Mouse (Mus musculus) MEL (cell line): ENCODE measurements around the gene Skp2. TPM values are rescaled to one million over a fixed set of nuclear protein-coding genes. Genes with fewer than 3 reads are reported as not detected.

Source experiments
- DNase-seq: peaks from one replicate; pipeline ENCODE4 v3.0.0; 2011; ENCODE audit warnings: low read depth, low spot score
- H3K27ac ChIP-seq: 2 replicates; pipeline ENCODE4 v1.5.1; 2012; ENCODE audit warnings: low read depth, mild to moderate bottlenecking, control low read depth, low read length, moderate library complexity; ENCODE audit not compliant: control insufficient read depth
- H3K27me3 ChIP-seq, 2 experiments: fragments of 150-350 bp in 1 of 2; sonication (generic) in 1 of 2; 2 replicates each; pipeline ENCODE4 v1.6.1; 2012; ENCODE audit warnings: low read length in 2 of 2, mild to moderate bottlenecking in 2 of 2, improper control_type of control experiment in 1 of 2, moderate library complexity in 1 of 2; ENCODE audit not compliant: insufficient read depth in 2 of 2, control insufficient read depth in 1 of 2
- H3K36me3 ChIP-seq, 2 experiments: 2 replicates each; pipeline ENCODE4 v1.6.1; 2012 to 2014; ENCODE audit warnings: low read length in 2 of 2, improper control_type of control experiment in 1 of 2, inconsistent platforms in 1 of 2, mild to moderate bottlenecking in 1 of 2; ENCODE audit not compliant: insufficient read depth in 2 of 2, control insufficient read depth in 1 of 2
- H3K4me1 ChIP-seq, 2 experiments: fragments of 150-350 bp in 1 of 2; sonication (generic) in 1 of 2; 2 replicates each; pipeline ENCODE4 v1.6.1; 2012; ENCODE audit warnings: low read length in 2 of 2, improper control_type of control experiment in 1 of 2, mild to moderate bottlenecking in 1 of 2; ENCODE audit not compliant: insufficient read depth in 2 of 2, control insufficient read depth in 1 of 2
- H3K4me3 ChIP-seq, 2 experiments: fragments of 150-350 bp in 1 of 2; sonication (generic) in 1 of 2; 2 replicates each; pipeline ENCODE4 v1.5.1; 2012; ENCODE audit warnings: low read depth in 2 of 2, low read length in 2 of 2, mild to moderate bottlenecking in 2 of 2, moderate library complexity in 2 of 2, control low read depth in 1 of 2, improper control_type of control experiment in 1 of 2; ENCODE audit not compliant: control insufficient read depth in 1 of 2, insufficient read depth in 1 of 2
- H3K79me2 ChIP-seq: 2 replicates; pipeline ENCODE4 v1.6.1; 2012; ENCODE audit warnings: mild to moderate bottlenecking, low read length, moderate library complexity; ENCODE audit not compliant: control insufficient read depth, poor library complexity, insufficient read depth
- H3K9ac ChIP-seq: 2 replicates; pipeline ENCODE4 v1.6.1; 2012; ENCODE audit warnings: low read depth, mild to moderate bottlenecking, control low read depth, low read length, moderate library complexity; ENCODE audit not compliant: control insufficient read depth, poor library complexity, severe bottlenecking
- H3K9me3 ChIP-seq: fragments of 150-350 bp; sonication (generic); replicated peaks from 2 replicates; pipeline ENCODE4 v1.6.1; 2012; ENCODE audit warnings: mild to moderate bottlenecking, low read length, improper control_type of control experiment, moderate library complexity; ENCODE audit not compliant: insufficient read depth
- BHLHE40 ChIP-seq: IDR thresholded peaks from 2 replicates; pipeline ENCODE4 v1.6.1; 2012; ENCODE audit warnings: low read depth, mild to moderate bottlenecking, inconsistent platforms, low read length, improper control_type of control experiment, borderline replicate concordance
- CHD2 ChIP-seq: IDR thresholded peaks from 2 replicates; pipeline ENCODE4 v1.6.1; 2011; ENCODE audit warnings: low read length, improper control_type of control experiment
- EP300 ChIP-seq, 2 experiments: IDR thresholded peaks; 2 replicates each; pipeline ENCODE4 v1.6.1; 2011; ENCODE audit warnings: improper control_type of control experiment in 2 of 2, low read length in 2 of 2, low read depth in 1 of 2, mild to moderate bottlenecking in 1 of 2
- ETS1 ChIP-seq: IDR thresholded peaks from 2 replicates; pipeline ENCODE4 v1.6.1; 2012; ENCODE audit warnings: low read depth, mild to moderate bottlenecking, inconsistent platforms, low read length, improper control_type of control experiment, moderate library complexity
- GATA1 ChIP-seq: IDR thresholded peaks from 2 replicates; pipeline ENCODE4 v1.6.1; 2011; ENCODE audit warnings: low read depth, low read length, improper control_type of control experiment
- JUND ChIP-seq: IDR thresholded peaks from 2 replicates; pipeline ENCODE4 v1.6.1; 2011; ENCODE audit warnings: low read depth, mild to moderate bottlenecking, improper control_type of control experiment, low read length
- KAT2A ChIP-seq: conservative IDR thresholded peaks from 2 replicates; pipeline ENCODE4 v1.6.1; 2012; ENCODE audit warnings: low read depth, low read length, improper control_type of control experiment, inconsistent platforms
- MAFK ChIP-seq: IDR thresholded peaks from 2 replicates; pipeline ENCODE4 v1.6.1; 2011; ENCODE audit warnings: low read depth, mild to moderate bottlenecking, low read length, improper control_type of control experiment, borderline replicate concordance
- MAX ChIP-seq: IDR thresholded peaks from 2 replicates; pipeline ENCODE4 v1.6.1; 2011; ENCODE audit warnings: low read length, improper control_type of control experiment
- MAZ ChIP-seq: IDR thresholded peaks from 2 replicates; pipeline ENCODE4 v1.6.1; 2012; ENCODE audit warnings: low read depth, mild to moderate bottlenecking, inconsistent platforms, low read length, improper control_type of control experiment
- MEF2A ChIP-seq: IDR thresholded peaks from 2 replicates; pipeline ENCODE4 v1.6.1; 2014; ENCODE audit warnings: low read depth, mild to moderate bottlenecking, inconsistent platforms, low read length, improper control_type of control experiment; ENCODE audit not compliant: poor library complexity, insufficient replicate concordance, severe bottlenecking; ENCODE audit errors: extremely low read depth
- MYB ChIP-seq: IDR thresholded peaks from 2 replicates; pipeline ENCODE4 v1.6.1; 2011; ENCODE audit warnings: mild to moderate bottlenecking, low read depth, low read length, improper control_type of control experiment
- MYC ChIP-seq: IDR thresholded peaks from 2 replicates; pipeline ENCODE4 v1.6.1; 2011; ENCODE audit warnings: low read depth, mild to moderate bottlenecking, low read length, improper control_type of control experiment, moderate library complexity
- POLR2A ChIP-seq, 2 experiments: IDR thresholded peaks; 2 replicates each; pipeline ENCODE4 v1.6.1; 2011 to 2012; ENCODE audit warnings: low read length in 2 of 2, mild to moderate bottlenecking in 2 of 2, control low read depth in 1 of 2, improper control_type of control experiment in 1 of 2, low read depth in 1 of 2, moderate library complexity in 1 of 2; ENCODE audit not compliant: control insufficient read depth in 1 of 2, insufficient read depth in 1 of 2, poor library complexity in 1 of 2
- POLR2AphosphoS2 ChIP-seq: IDR thresholded peaks from 2 replicates; pipeline ENCODE4 v1.6.1; 2011; ENCODE audit warnings: low read length, improper control_type of control experiment
- RAD21 ChIP-seq: IDR thresholded peaks from 2 replicates; pipeline ENCODE4 v1.6.1; 2011; ENCODE audit warnings: mild to moderate bottlenecking, low read depth, low read length, improper control_type of control experiment
- RCOR1 ChIP-seq: IDR thresholded peaks from 2 replicates; pipeline ENCODE4 v1.6.1; 2012; ENCODE audit warnings: low read depth, mild to moderate bottlenecking, inconsistent platforms, low read length, improper control_type of control experiment
- SIN3A ChIP-seq: IDR thresholded peaks from 2 replicates; pipeline ENCODE4 v1.6.1; 2012; ENCODE audit warnings: low read length, improper control_type of control experiment, inconsistent platforms
- TAL1 ChIP-seq: IDR thresholded peaks from 2 replicates; pipeline ENCODE4 v1.6.1; 2012; ENCODE audit warnings: mild to moderate bottlenecking, inconsistent platforms, low read length, moderate library complexity, mixed read lengths
- TBP ChIP-seq: IDR thresholded peaks from 2 replicates; pipeline ENCODE4 v1.8.0; 2011; ENCODE audit warnings: low read depth, low read length, improper control_type of control experiment
- TCF12 ChIP-seq: IDR thresholded peaks from 2 replicates; pipeline ENCODE4 v1.6.1; 2014; ENCODE audit warnings: low read depth, mild to moderate bottlenecking, inconsistent platforms, low read length, improper control_type of control experiment, moderate library complexity
- UBTF ChIP-seq: IDR thresholded peaks from 2 replicates; pipeline ENCODE4 v1.6.1; 2012; ENCODE audit warnings: low read depth, mild to moderate bottlenecking, inconsistent platforms, low read length, improper control_type of control experiment, moderate library complexity, borderline replicate concordance; ENCODE audit not compliant: insufficient read depth
- USF1 ChIP-seq: IDR thresholded peaks from 2 replicates; pipeline ENCODE4 v1.6.1; 2014; ENCODE audit warnings: low read depth, mild to moderate bottlenecking, inconsistent platforms, low read length, improper control_type of control experiment, moderate library complexity
- USF2 ChIP-seq, 2 experiments: IDR thresholded peaks; 2 replicates each; pipeline ENCODE4 v1.6.1; 2011 to 2012; ENCODE audit warnings: improper control_type of control experiment in 2 of 2, low read length in 2 of 2, borderline replicate concordance in 1 of 2, inconsistent platforms in 1 of 2, low read depth in 1 of 2, mild to moderate bottlenecking in 1 of 2; ENCODE audit not compliant: insufficient read depth in 1 of 2
- ZKSCAN1 ChIP-seq: IDR thresholded peaks from 2 replicates; pipeline ENCODE4 v1.6.1; 2012; ENCODE audit warnings: low read depth, mild to moderate bottlenecking, inconsistent platforms, low read length, improper control_type of control experiment, moderate library complexity
- polyA plus RNA-seq, 2 experiments: library from polyadenylated mRNA; stranded (reverse) in 1 of 2; unstranded in 1 of 2; fragments of >175 nt in 1 of 2; fragments of >200 nt in 1 of 2; gene quantifications; 2 replicates each; pipeline versions ENCODE4 v1.2.1 to v1.2.4; 2012; ENCODE audit warnings: low replicate concordance in 2 of 2, low read depth in 1 of 2; ENCODE audit not compliant: insufficient read length in 2 of 2, insufficient read depth in 1 of 2, missing spikeins in 1 of 2
- total RNA-seq: library from RNA; depleted of rRNA; stranded (reverse); fragments of 300-350 nt; gene quantifications from 2 replicates; pipeline ENCODE4 v1.2.3, GENCODE M21; 2012

Gene Skp2
- total and polyA plus RNA-seq, 3 experiments = 46.9 to 61.4 TPM; not detected in 1

DNA sequence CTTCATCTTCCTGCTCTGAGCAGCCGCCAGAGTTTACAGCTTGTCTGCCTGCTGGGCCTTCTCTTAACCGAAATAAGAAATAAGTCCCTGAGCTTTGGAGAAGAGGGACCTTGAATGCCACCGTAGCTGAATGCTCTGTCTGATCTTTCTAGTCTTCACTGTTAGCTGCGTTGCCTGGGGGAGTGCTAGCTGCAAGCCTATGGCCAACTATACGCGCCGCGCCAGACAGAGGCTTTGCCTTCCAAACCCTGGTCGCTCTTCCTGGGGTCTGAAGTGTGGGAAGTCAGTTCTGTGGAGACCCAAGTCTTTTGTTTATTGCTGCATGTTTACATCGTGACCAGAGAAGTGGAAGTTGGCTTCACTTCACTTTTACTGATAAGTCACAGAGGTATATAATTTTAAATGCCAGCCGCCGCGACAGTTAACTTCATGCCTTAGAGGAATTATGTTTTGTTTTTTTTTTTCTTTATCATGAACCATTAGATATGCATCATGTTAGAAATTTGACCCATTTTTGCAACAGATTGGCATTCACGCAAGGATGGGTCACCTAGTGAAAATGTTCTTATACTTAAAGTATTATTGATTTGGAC, 79.5 kb downstream of the Skp2 start (continued):
- no peak for TF ChIP-seq USF2 (IDR thresholded peaks at IDR 0.05; ENCODE audit: borderline replicate concordance in 1 of 2, insufficient read depth in 1 of 2, low read depth in 1 of 2, low read length in 2 of 2)
- TF ChIP-seq, all 39 proteins: peak for 11

DNA sequence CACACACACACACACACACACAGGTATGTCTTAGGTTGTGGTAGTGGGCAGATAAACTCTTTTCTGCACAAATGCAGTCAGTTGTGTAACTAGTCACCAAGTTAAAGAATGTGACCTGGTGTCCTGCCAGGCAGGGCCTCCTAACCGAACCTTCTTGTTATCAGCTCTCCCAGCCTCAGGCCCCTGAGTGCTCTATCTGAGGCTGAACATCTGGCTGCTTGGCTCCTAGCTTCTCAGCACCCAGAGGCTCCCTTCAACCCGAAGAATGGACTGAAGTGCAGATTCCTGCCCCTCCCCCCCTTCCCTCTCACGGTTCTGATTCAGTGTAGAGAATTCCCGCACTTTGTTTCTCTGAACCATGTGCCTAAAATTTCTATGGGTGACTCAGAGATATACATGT, 80.6 kb downstream of the Skp2 start:
- no peaks in the 10 kb centered on the region for H3K9me3 ChIP-seq
- H3K4me1 ChIP-seq = peaks cover 31 to 40% of the 10 kb centered on the region in 2 experiments
- no peaks in the 10 kb centered on the region for H3K27me3 ChIP-seq
- peaks cover 72% of the 10 kb centered on the region for H3K79me2 ChIP-seq
- H3K36me3 ChIP-seq = peaks cover 2 to 52% of the 10 kb centered on the region in 2 experiments
- peak overlapping the region; percentile 12 to 95; a peak in 2 of 4 replicates for H3K4me3 ChIP-seq
- peak overlapping the region; percentile 70 for H3K9ac ChIP-seq
- TF ChIP-seq POLR2A (IDR thresholded peaks at IDR 0.05; ENCODE audit: control insufficient read depth in 1 of 2, insufficient read depth in 1 of 2, low read depth in 1 of 2, low read length in 2 of 2, poor library complexity in 1 of 2) = peak in 1 of 2 experiments; percentile 54; a peak in 1 of 4 replicates
- TF ChIP-seq MAFK = peak; percentile 4
- peak; percentile 98 for TF ChIP-seq MYB
- peak; percentile 100 for TF ChIP-seq TAL1
- no peak; the same call in 1 of the 2 replicates for TF ChIP-seq POLR2AphosphoS2
- no peak for TF ChIP-seq ZKSCAN1
- peak; percentile 97 to 98; a peak in 3 of 4 replicates for TF ChIP-seq EP300 (IDR thresholded peaks at IDR 0.05; ENCODE audit: low read depth in 1 of 2, low read length in 2 of 2)
- TF ChIP-seq CHD2 = peak; percentile 80
- TF ChIP-seq MEF2A = no peak; the same call in 1 of the 2 replicates
- TF ChIP-seq ETS1 = peak; percentile 96
- TF ChIP-seq USF1 = no peak
- peak; percentile 55; the same call in 1 of the 2 replicates for TF ChIP-seq JUND
- no peak for TF ChIP-seq RAD21
- TF ChIP-seq SIN3A = peak; percentile 85; the same call in 1 of the 2 replicates
- TF ChIP-seq MAX = peak; percentile 46
- TF ChIP-seq KAT2A = no peak
- TF ChIP-seq TCF12 = peak; percentile 98
- TF ChIP-seq BHLHE40 = peak; percentile 84
- no peak; the same call in 1 of the 2 replicates for TF ChIP-seq UBTF
- peak; percentile 73 for TF ChIP-seq MYC
- TF ChIP-seq TBP = peak; percentile 49; the same call in 1 of the 2 replicates
- TF ChIP-seq RCOR1 = peak; percentile 94
- TF ChIP-seq MAZ = no peak; the same call in none of the 2 replicates
- TF ChIP-seq GATA1 = peak; percentile 98
- TF ChIP-seq, all 39 proteins: peak for 16
- peak; percentile 98 for DNase-seq
- H3K27ac ChIP-seq = peak overlapping the region; percentile 100
